Mouse (Mus musculus): ENCODE results near the gene Rragc. TPM values are rescaled to one million over a fixed set of nuclear protein-coding genes. Genes with fewer than 3 reads are reported as not detected.
"Not testable (repeated sequence)": the region's sequence is repeated elsewhere in the genome, so short reads cannot be mapped to it uniquely, and the experiment has no call there.

Gene Rragc
- polyA plus RNA-seq, 1 experiment from 2014 or later = 54.0 TPM

- Histone ChIP-seq H3K27ac (replicated peaks; ENCODE audit: low read depth, low read length) (no peak overlapping the region), H3K4me3 (ENCODE audit: low read depth, low read length) (no peak overlapping the region), H3K4me1 (ENCODE audit: control insufficient read depth, insufficient read depth, low read length) (no peaks in the 10 kb centered on the region), H3K36me3 (replicated peaks; ENCODE audit: control insufficient read depth, insufficient read depth, low read depth, low read length) (no peaks in the 10 kb centered on the region; the same call in none of the 2 replicates), H3K4me2 (ENCODE audit: low read depth, low read length) (no peak overlapping the region), H3K9ac (replicated peaks; ENCODE audit: low read length) (no peak overlapping the region), H3K9me3 (replicated peaks; ENCODE audit: control insufficient read depth, low read length) (no peaks in the 10 kb centered on the region), H3K27me3 (ENCODE audit: control insufficient read depth, insufficient read depth, low read length) (no peaks in the 10 kb centered on the region)
- no peak for ATAC-seq (replicated peaks; ENCODE audit: insufficient number of reproducible peaks, low FRiP score, low TSS enrichment, low read depth)
- DNase-seq (ENCODE audit: low spot score) = no peak
- WGBS = 90% methylated on average over 7 of the region's 7 CpGs
Observed at GRCm38 (mm10) chr4:123936059-123936458, 18.8 kb downstream of the Rragc start.

GRCm38 (mm10) chr4:123939838-123940237, 22.6 kb downstream of the Rragc start:
- no peaks in the 10 kb centered on the region for H3K4me1 ChIP-seq (ENCODE audit: control insufficient read depth, insufficient read depth, low read length)
- no peak overlapping the region for H3K9ac ChIP-seq (replicated peaks; ENCODE audit: low read length)
- H3K4me3 ChIP-seq (ENCODE audit: low read depth, low read length) = no peak overlapping the region
- no peaks in the 10 kb centered on the region for H3K36me3 ChIP-seq (replicated peaks; ENCODE audit: control insufficient read depth, insufficient read depth, low read depth, low read length)
- no peaks in the 10 kb centered on the region for H3K27me3 ChIP-seq (ENCODE audit: control insufficient read depth, insufficient read depth, low read length)
- no peak overlapping the region for H3K27ac ChIP-seq (replicated peaks; ENCODE audit: low read depth, low read length)
- H3K9me3 ChIP-seq (replicated peaks; ENCODE audit: control insufficient read depth, low read length) = no peaks in the 10 kb centered on the region
- no peak overlapping the region for H3K4me2 ChIP-seq (ENCODE audit: low read depth, low read length)
- 8% methylated on average over 4 of the region's 4 CpGs for WGBS
- peak; percentile 92 for DNase-seq (ENCODE audit: low spot score)
- ATAC-seq (replicated peaks; ENCODE audit: insufficient number of reproducible peaks, low FRiP score, low TSS enrichment, low read depth) = no peak

DNA sequence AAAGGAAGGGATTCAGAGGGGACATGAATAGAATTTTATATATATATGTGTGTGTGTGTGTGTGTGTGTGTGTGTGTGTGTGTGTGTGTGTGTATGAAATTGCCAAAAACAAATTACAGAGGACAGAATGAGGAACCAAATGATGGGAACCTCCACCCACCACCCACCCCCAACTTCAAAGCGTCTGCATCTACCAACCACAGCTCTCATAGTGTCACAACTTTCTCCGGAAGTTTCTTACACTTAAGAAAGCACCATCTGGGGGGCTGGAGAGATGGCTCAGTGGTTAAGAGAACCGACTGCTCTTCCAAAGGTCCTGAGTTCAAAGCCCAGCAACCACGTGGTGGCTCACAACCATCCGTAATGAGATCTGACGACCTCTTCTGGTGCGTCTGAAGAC, 23.6 kb downstream of the Rragc start:
- DNase-seq (ENCODE audit: low spot score); H3K4me1 ChIP-seq (ENCODE audit: control insufficient read depth, insufficient read depth, low read length); H3K4me2 ChIP-seq (ENCODE audit: low read depth, low read length); H3K4me3 ChIP-seq (ENCODE audit: low read depth, low read length); H3K9me3 ChIP-seq (replicated peaks; ENCODE audit: control insufficient read depth, low read length); H3K27me3 ChIP-seq (ENCODE audit: control insufficient read depth, insufficient read depth, low read length); H3K36me3 ChIP-seq (replicated peaks; ENCODE audit: control insufficient read depth, insufficient read depth, low read depth, low read length); ATAC-seq (replicated peaks; ENCODE audit: insufficient number of reproducible peaks, low FRiP score, low TSS enrichment, low read depth); H3K9ac ChIP-seq (replicated peaks; ENCODE audit: low read length); H3K27ac ChIP-seq (replicated peaks; ENCODE audit: low read depth, low read length): not testable (repeated sequence)
- WGBS = 85% methylated on average over 7 of the region's 7 CpGs

DNA sequence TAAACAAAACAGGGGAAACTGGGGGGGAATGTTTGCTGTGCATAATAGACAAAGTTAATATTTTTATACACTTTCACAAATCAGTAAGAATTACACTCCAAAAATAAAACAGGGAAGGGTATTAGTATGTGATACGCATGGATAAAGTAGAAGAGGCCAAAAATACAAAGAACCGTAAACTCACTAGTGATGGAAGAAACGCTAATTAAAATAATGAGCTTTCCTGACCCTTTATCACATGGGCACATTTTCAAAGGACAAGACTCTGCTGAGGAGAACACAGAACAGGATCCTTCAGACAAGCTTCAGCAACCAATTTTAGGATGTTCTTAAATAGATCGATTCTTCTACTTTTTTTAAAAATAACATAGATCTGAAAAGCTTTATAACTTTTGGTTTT, 29.5 kb downstream of the Rragc start:
- Histone ChIP-seq H3K9ac (replicated peaks; ENCODE audit: low read length) (no peak overlapping the region), H3K27ac (replicated peaks; ENCODE audit: low read depth, low read length) (no peak overlapping the region), H3K4me3 (ENCODE audit: low read depth, low read length) (no peak overlapping the region), H3K4me2 (ENCODE audit: low read depth, low read length) (no peak overlapping the region), H3K4me1 (ENCODE audit: control insufficient read depth, insufficient read depth, low read length) (no peaks in the 10 kb centered on the region), H3K9me3 (replicated peaks; ENCODE audit: control insufficient read depth, low read length) (no peaks in the 10 kb centered on the region), H3K27me3 (ENCODE audit: control insufficient read depth, insufficient read depth, low read length) (no peaks in the 10 kb centered on the region), H3K36me3 (replicated peaks; ENCODE audit: control insufficient read depth, insufficient read depth, low read depth, low read length) (no peaks in the 10 kb centered on the region)
- no peak for ATAC-seq (replicated peaks; ENCODE audit: insufficient number of reproducible peaks, low FRiP score, low TSS enrichment, low read depth)
- DNase-seq (ENCODE audit: low spot score) = no peak
- WGBS = 85% methylated on average over 4 of the region's 4 CpGs

DNA sequence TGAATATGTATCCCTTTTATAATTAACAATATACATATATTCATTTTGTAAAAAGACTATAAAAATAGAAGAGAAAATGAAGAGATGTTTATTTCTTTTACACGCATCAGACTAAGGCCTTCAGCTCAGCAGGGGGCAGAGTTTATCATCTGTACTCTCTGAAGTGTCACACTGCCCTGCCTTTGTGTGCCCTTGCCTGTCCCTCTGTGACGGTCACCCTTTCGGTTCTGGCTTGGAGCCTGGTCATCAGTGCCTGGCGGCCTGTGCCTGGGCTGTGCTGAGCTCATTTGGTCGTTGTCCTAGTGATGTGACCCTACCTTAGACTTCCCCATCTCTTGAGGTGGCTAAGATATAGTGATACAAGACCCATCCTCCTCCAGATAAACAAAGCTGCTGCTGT, 29.9 kb downstream of the Rragc start:
- ATAC-seq (replicated peaks; ENCODE audit: insufficient number of reproducible peaks, low FRiP score, low TSS enrichment, low read depth) = no peak
- WGBS = 65% methylated on average over 5 of the region's 5 CpGs
- DNase-seq (ENCODE audit: low spot score) = no peak

DNA sequence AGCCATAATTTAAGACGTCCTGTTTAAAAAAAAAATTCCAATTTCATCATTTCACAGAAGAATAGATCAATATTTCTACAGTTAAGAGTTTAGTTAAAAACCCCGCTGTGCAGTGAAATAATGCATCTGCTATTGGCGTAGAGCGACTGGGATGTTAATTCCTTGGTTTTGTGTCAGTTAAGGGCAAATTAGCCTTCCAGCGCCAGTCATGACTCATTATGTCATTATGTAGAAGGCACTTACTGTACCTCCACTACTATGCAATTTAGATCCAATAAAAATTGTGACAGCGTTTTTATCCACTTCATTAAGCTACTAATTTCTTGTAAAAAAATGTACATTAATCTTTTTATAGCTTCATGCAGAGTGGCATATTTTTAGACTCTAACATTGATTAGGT, 31.7 kb downstream of the Rragc start:
- H3K27me3 ChIP-seq (ENCODE audit: control insufficient read depth, insufficient read depth, low read length) = no peaks in the 10 kb centered on the region
- H3K36me3 ChIP-seq (replicated peaks; ENCODE audit: control insufficient read depth, insufficient read depth, low read depth, low read length) = no peaks in the 10 kb centered on the region
- no peak overlapping the region for H3K4me2 ChIP-seq (ENCODE audit: low read depth, low read length)
- DNase-seq (ENCODE audit: low spot score) (no peak), ATAC-seq (replicated peaks; ENCODE audit: insufficient number of reproducible peaks, low FRiP score, low TSS enrichment, low read depth) (no peak)
- no peak overlapping the region for H3K4me3 ChIP-seq (ENCODE audit: low read depth, low read length)
- no peaks in the 10 kb centered on the region for H3K9me3 ChIP-seq (replicated peaks; ENCODE audit: control insufficient read depth, low read length)
- no peak overlapping the region for H3K9ac ChIP-seq (replicated peaks; ENCODE audit: low read length)
- WGBS = 81% methylated on average over 6 of the region's 6 CpGs
- no peaks in the 10 kb centered on the region for H3K4me1 ChIP-seq (ENCODE audit: control insufficient read depth, insufficient read depth, low read length)
- H3K27ac ChIP-seq (replicated peaks; ENCODE audit: low read depth, low read length) = no peak overlapping the region

More for the DNA sequence above, 29.9 kb downstream of the Rragc start:
- no peaks in the 10 kb centered on the region for H3K4me1 ChIP-seq (ENCODE audit: control insufficient read depth, insufficient read depth, low read length)
- no peak overlapping the region for H3K4me2 ChIP-seq (ENCODE audit: low read depth, low read length)
- H3K9ac ChIP-seq (replicated peaks; ENCODE audit: low read length) = no peak overlapping the region
- no peaks in the 10 kb centered on the region for H3K36me3 ChIP-seq (replicated peaks; ENCODE audit: control insufficient read depth, insufficient read depth, low read depth, low read length)
- H3K27ac ChIP-seq (replicated peaks; ENCODE audit: low read depth, low read length) = no peak overlapping the region
- no peaks in the 10 kb centered on the region for H3K27me3 ChIP-seq (ENCODE audit: control insufficient read depth, insufficient read depth, low read length)
- H3K4me3 ChIP-seq (ENCODE audit: low read depth, low read length) = no peak overlapping the region
- no peaks in the 10 kb centered on the region for H3K9me3 ChIP-seq (replicated peaks; ENCODE audit: control insufficient read depth, low read length)

DNA sequence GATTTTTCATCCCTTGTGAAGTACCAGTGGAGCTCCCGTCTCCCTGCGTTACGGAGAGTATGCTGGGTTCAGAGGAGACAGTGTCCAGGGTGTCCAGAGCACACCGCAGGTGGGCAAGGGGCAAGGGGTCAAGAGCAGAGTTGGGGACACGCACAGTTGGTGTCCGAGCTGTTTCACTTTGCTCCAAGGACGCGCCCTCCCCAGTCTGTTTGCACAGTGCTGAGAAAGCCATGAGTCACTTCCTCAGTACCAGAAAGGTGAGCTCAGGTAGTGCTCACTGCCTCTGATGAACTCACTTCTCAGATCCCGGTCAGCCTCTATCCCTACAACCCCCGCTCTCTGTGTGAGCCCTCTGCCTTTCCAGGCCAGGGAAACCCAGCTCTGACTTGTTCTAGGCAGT, 32.4 kb downstream of the Rragc start:
- Histone ChIP-seq H3K9ac (replicated peaks; ENCODE audit: low read length) (no peak overlapping the region), H3K27ac (replicated peaks; ENCODE audit: low read depth, low read length) (no peak overlapping the region), H3K36me3 (replicated peaks; ENCODE audit: control insufficient read depth, insufficient read depth, low read depth, low read length) (no peaks in the 10 kb centered on the region), H3K9me3 (replicated peaks; ENCODE audit: control insufficient read depth, low read length) (no peaks in the 10 kb centered on the region), H3K27me3 (ENCODE audit: control insufficient read depth, insufficient read depth, low read length) (no peaks in the 10 kb centered on the region), H3K4me3 (ENCODE audit: low read depth, low read length) (no peak overlapping the region), H3K4me2 (ENCODE audit: low read depth, low read length) (no peak overlapping the region), H3K4me1 (ENCODE audit: control insufficient read depth, insufficient read depth, low read length) (no peaks in the 10 kb centered on the region)
- DNase-seq (ENCODE audit: low spot score) (no peak), ATAC-seq (replicated peaks; ENCODE audit: insufficient number of reproducible peaks, low FRiP score, low TSS enrichment, low read depth) (no peak)
- 74% methylated on average over 10 of the region's 10 CpGs for WGBS

DNA sequence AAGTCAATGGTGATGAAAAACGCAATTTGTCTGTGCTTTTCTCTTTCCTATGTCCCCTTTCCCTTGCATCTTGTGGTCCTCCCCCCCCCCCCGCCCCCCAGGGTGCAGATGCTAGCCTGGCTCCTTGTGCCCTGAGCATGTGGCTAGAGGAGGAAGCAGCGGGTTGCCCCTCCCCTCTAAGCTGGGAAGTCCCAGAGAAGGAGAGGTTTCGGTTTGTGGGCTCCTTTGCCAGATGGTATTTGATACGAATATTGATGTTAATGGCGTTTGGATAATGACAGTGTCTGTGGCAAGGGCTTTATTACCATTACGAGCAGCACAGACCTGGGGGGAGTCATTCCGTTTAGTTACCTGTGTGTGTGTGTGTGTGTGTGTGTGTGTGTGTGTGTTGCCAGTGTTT, 34.8 kb downstream of the Rragc start:
- Histone ChIP-seq H3K4me2 (ENCODE audit: low read depth, low read length) (no peak overlapping the region), H3K9me3 (replicated peaks; ENCODE audit: control insufficient read depth, low read length) (no peaks in the 10 kb centered on the region), H3K9ac (replicated peaks; ENCODE audit: low read length) (no peak overlapping the region), H3K27me3 (ENCODE audit: control insufficient read depth, insufficient read depth, low read length) (peaks cover 2% of the 10 kb centered on the region; the same call in 1 of the 2 replicates), H3K36me3 (replicated peaks; ENCODE audit: control insufficient read depth, insufficient read depth, low read depth, low read length) (no peaks in the 10 kb centered on the region), H3K4me3 (ENCODE audit: low read depth, low read length) (no peak overlapping the region), H3K27ac (replicated peaks; ENCODE audit: low read depth, low read length) (no peak overlapping the region), H3K4me1 (ENCODE audit: control insufficient read depth, insufficient read depth, low read length) (no peaks in the 10 kb centered on the region)
- ATAC-seq (replicated peaks; ENCODE audit: insufficient number of reproducible peaks, low FRiP score, low TSS enrichment, low read depth) (no peak), DNase-seq (ENCODE audit: low spot score) (no peak)
- 50% methylated on average over 7 of the region's 8 CpGs for WGBS
